Mouse (Mus musculus) liver, embryonic 14.5 days (tissue): ENCODE data around the gene Pnrc1.

Experiments
- CTCF ChIP-seq: IDR thresholded peaks from 2 replicates; pipeline ENCODE4 v1.5.1; 2016; ENCODE audit warnings: antibody characterized with exemption, low read depth, control low read depth
- EP300 ChIP-seq: IDR thresholded peaks from 2 replicates; pipeline ENCODE4 v1.6.1; 2016; ENCODE audit warnings: antibody characterized with exemption, low read depth

GRCm38 (mm10) chr4:33207551-33207950 lies 82.4 kb downstream of the Pnrc1 start:
- TF ChIP-seq CTCF (no peak), EP300 (no peak)
